9 mouse cellular contexts compared by ENCODE assay signal in the genomic region with DNA sequence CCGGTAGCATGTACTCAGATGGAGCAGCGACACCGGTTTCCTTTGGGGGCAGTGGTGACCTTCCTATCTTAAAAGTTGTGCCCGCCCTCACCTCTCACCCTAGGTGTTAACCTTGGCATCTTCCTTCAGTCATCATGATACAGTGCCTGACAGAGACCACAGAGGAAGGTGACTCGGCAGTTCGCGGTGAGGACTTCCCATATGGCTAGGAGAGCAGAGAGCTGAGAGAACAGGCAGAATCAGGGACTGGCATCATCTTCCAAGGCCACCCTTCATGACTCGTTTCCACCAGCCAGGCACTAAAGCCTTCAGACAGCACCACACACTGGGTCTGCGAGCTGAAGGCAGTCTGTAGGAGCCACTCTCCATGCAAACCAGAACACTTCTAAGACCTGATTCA.
DNase-seq lines count a peak whose midpoint lies in the region; ATAC-seq and TF ChIP-seq lines count a peak whose summit lies in the region.
"Had no signal": no experiment of that assay in that cellular context is flagged by ENCODE, and none has a peak within 500 bp of the region (broad histone marks: within the 10 kb centered on the region; RNA-seq: fewer than 3 reads in every experiment).

No protein-coding gene starts in this region.

- H3K9me3 ChIP-seq in heart, embryonic 10.5 days = no peaks in the 10 kb centered on the region
- H3K9me3 ChIP-seq in midbrain, postnatal 0 days (ENCODE audit: low read length) = no peaks in the 10 kb centered on the region
- H3K9me3 ChIP-seq in midbrain, embryonic 11.5 days (ENCODE audit: control insufficient read depth, low read length) = no peaks in the 10 kb centered on the region
- H3K9me3 ChIP-seq in embryonic facial prominence, embryonic 15.5 days (replicated peaks) = no peaks in the 10 kb centered on the region
- H3K9me3 ChIP-seq: neural tube, embryonic 12.5 days had no signal

- no peak overlapping the region for H3K4me2 ChIP-seq in midbrain, postnatal 0 days (ENCODE audit: low read depth, low read length, poor library complexity, severe bottlenecking)
- no peak overlapping the region for H3K4me2 ChIP-seq in midbrain, embryonic 11.5 days
- H3K4me2 ChIP-seq in embryonic facial prominence, embryonic 15.5 days (replicated peaks) = no peak overlapping the region
- H3K4me2 ChIP-seq: neural tube, embryonic 12.5 days had no signal

- H3K36me3 ChIP-seq in heart, embryonic 10.5 days = no peaks in the 10 kb centered on the region
- H3K36me3 ChIP-seq in midbrain, postnatal 0 days (ENCODE audit: insufficient read depth, low read length) = no peaks in the 10 kb centered on the region
- no peaks in the 10 kb centered on the region for H3K36me3 ChIP-seq in midbrain, embryonic 11.5 days (ENCODE audit: control insufficient read depth, insufficient read depth, low read length)
- H3K36me3 ChIP-seq in embryonic facial prominence, embryonic 15.5 days = no peaks in the 10 kb centered on the region
- H3K36me3 ChIP-seq: neural tube, embryonic 12.5 days had no signal

- no peak for TF ChIP-seq CTCF in midbrain, postnatal 0 days (IDR thresholded peaks at IDR 0.05)
- TF ChIP-seq CTCF in olfactory bulb, adult 2 months (IDR thresholded peaks at IDR 0.05; ENCODE audit: insufficient read depth, low read depth, low read length) = no peak

- H3K27me3 ChIP-seq in heart, embryonic 10.5 days (ENCODE audit: insufficient read depth, poor library complexity, severe bottlenecking) = no peaks in the 10 kb centered on the region
- H3K27me3 ChIP-seq in midbrain, postnatal 0 days (ENCODE audit: insufficient read depth, low read length) = no peaks in the 10 kb centered on the region
- H3K27me3 ChIP-seq in midbrain, embryonic 11.5 days (ENCODE audit: control insufficient read depth, insufficient read depth, low read length) = no peaks in the 10 kb centered on the region
- no peaks in the 10 kb centered on the region for H3K27me3 ChIP-seq in embryonic facial prominence, embryonic 15.5 days
- H3K27me3 ChIP-seq: neural tube, embryonic 12.5 days had no signal

- 70% methylated on average over 9 of the region's 9 CpGs for WGBS in heart, embryonic 10.5 days
- 82% methylated on average over 9 of the region's 9 CpGs for WGBS in midbrain, postnatal 0 days
- 86% methylated on average over 9 of the region's 9 CpGs for WGBS in midbrain, embryonic 11.5 days
- WGBS in embryonic facial prominence, embryonic 15.5 days = 76% methylated on average over 9 of the region's 9 CpGs
- 78% methylated on average over 9 of the region's 9 CpGs for WGBS in olfactory bulb, adult 2 months

- peaks cover 10% of the 10 kb centered on the region for H3K4me1 ChIP-seq in heart, embryonic 10.5 days
- H3K4me1 ChIP-seq in midbrain, postnatal 0 days (ENCODE audit: insufficient read depth, low read length) = no peaks in the 10 kb centered on the region
- no peaks in the 10 kb centered on the region; the same call in 1 of the 2 replicates for H3K4me1 ChIP-seq in midbrain, embryonic 11.5 days (ENCODE audit: control insufficient read depth, insufficient read depth, low read length)
- H3K4me1 ChIP-seq in embryonic facial prominence, embryonic 15.5 days = peaks cover 3% of the 10 kb centered on the region; the same call in 1 of the 2 replicates
- H3K4me1 ChIP-seq in olfactory bulb, adult 2 months (ENCODE audit: control insufficient read depth, insufficient read depth, low read length) = peaks cover 10% of the 10 kb centered on the region

- H3K9ac ChIP-seq in midbrain, postnatal 0 days (replicated peaks; ENCODE audit: low read length, poor library complexity, severe bottlenecking) = no peak overlapping the region
- H3K9ac ChIP-seq in midbrain, embryonic 11.5 days (ENCODE audit: low read length) = no peak overlapping the region
- H3K9ac ChIP-seq in embryonic facial prominence, embryonic 15.5 days = no peak overlapping the region
- H3K9ac ChIP-seq: neural tube, embryonic 12.5 days had no signal

- H3K27ac ChIP-seq in heart, embryonic 10.5 days = peak overlapping the region; percentile 77
- H3K27ac ChIP-seq in midbrain, postnatal 0 days (ENCODE audit: low read depth, low read length) = peak overlapping the region; percentile 33; the same call in 1 of the 2 replicates
- no peak overlapping the region for H3K27ac ChIP-seq in midbrain, embryonic 11.5 days (ENCODE audit: low read depth, low read length)
- peak overlapping the region; percentile 55 for H3K27ac ChIP-seq in embryonic facial prominence, embryonic 15.5 days (replicated peaks)
- peak overlapping the region; percentile 56 for H3K27ac ChIP-seq in olfactory bulb, adult 2 months (ENCODE audit: insufficient read depth, low read depth, low read length)
- H3K27ac ChIP-seq: neural tube, embryonic 12.5 days had no signal

- TF ChIP-seq POLR2A in olfactory bulb, adult 2 months (IDR thresholded peaks at IDR 0.05; ENCODE audit: insufficient read depth, low read depth, low read length) = no peak

- ATAC-seq in midbrain, postnatal 0 days (ENCODE audit: low FRiP score) = no peak
- ATAC-seq in midbrain, embryonic 11.5 days (ENCODE audit: low FRiP score) = no peak
- ATAC-seq in embryonic facial prominence, embryonic 15.5 days (ENCODE audit: insufficient number of reproducible peaks, low FRiP score, low TSS enrichment, low read depth) = no peak

- DNase-seq in heart, embryonic 10.5 days (ENCODE audit: low spot score) = no peak
- no peak for DNase-seq in heart, postnatal 4 days
- no peak for DNase-seq in midbrain, postnatal 0 days (ENCODE audit: low spot score)
- DNase-seq in midbrain, embryonic 11.5 days (ENCODE audit: low spot score, missing footprints) = no peak
- no peak for DNase-seq in spleen, adult 12 weeks (ENCODE audit: low spot score)
- no peak for DNase-seq in lung, postnatal 4 days

- H3K4me3 ChIP-seq in heart, embryonic 10.5 days = no peak overlapping the region
- H3K4me3 ChIP-seq in midbrain, postnatal 0 days (ENCODE audit: low read depth, low read length) = no peak overlapping the region
- H3K4me3 ChIP-seq in midbrain, embryonic 11.5 days (ENCODE audit: low read depth, low read length) = no peak overlapping the region
- H3K4me3 ChIP-seq in embryonic facial prominence, embryonic 15.5 days (replicated peaks) = no peak overlapping the region
- H3K4me3 ChIP-seq in olfactory bulb, adult 2 months (ENCODE audit: insufficient read depth, low read depth, low read length) = no peak overlapping the region
- H3K4me3 ChIP-seq: neural tube, embryonic 12.5 days had no signal
